Mouse (Mus musculus): ENCODE measurements at regions not wholly inside any gene's neighbourhood (a gene's known extent, or its start where the extent isn't known, plus 50 kb on each side); places are given as distances from the start of the nearest gene placed in this dataset.

GRCm38 (mm10) chr3:140059102-140059501, 853.6 kb downstream of the Stpg2 start:
- no peak for DNase-seq (ENCODE audit: low spot score in 2 of 2)

- no peak for DNase-seq (ENCODE audit: low spot score in 2 of 2)
Measured at GRCm38 (mm10) chr3:140059522-140060110, 854.1 kb downstream of the Stpg2 start.

- no peak for DNase-seq (ENCODE audit: low spot score in 2 of 2)
Measured at GRCm38 (mm10) chr3:140061769-140062381, 856.4 kb downstream of the Stpg2 start.

- no peak for DNase-seq (ENCODE audit: low spot score in 2 of 2)
Measured at GRCm38 (mm10) chr3:140062880-140063279, 857.4 kb downstream of the Stpg2 start.

- no peak for DNase-seq (ENCODE audit: low spot score in 2 of 2)
Measured at GRCm38 (mm10) chr3:140084333-140084732, 878.8 kb downstream of the Stpg2 start.

GRCm38 (mm10) chr3:140085385-140085784, 879.9 kb downstream of the Stpg2 start:
- DNase-seq (ENCODE audit: low spot score in 2 of 2): no peak

- DNase-seq (ENCODE audit: low spot score in 2 of 2): no peak
Measured at GRCm38 (mm10) chr3:140088019-140088418, 882.5 kb downstream of the Stpg2 start.

GRCm38 (mm10) chr3:140091900-140092299, 886.4 kb downstream of the Stpg2 start:
- no peak for DNase-seq (ENCODE audit: low spot score in 2 of 2)

- DNase-seq (ENCODE audit: low spot score in 2 of 2): no peak
Measured at GRCm38 (mm10) chr3:140096854-140097540, 891.5 kb downstream of the Stpg2 start.

GRCm38 (mm10) chr3:140109401-140109800, 903.9 kb downstream of the Stpg2 start:
- no peak for DNase-seq (ENCODE audit: low spot score in 2 of 2)

- no peak for DNase-seq (ENCODE audit: low spot score in 2 of 2)
Measured at GRCm38 (mm10) chr3:140111414-140112172, 906.1 kb downstream of the Stpg2 start.

- no peak for DNase-seq (ENCODE audit: low spot score in 2 of 2)
Measured at GRCm38 (mm10) chr3:140115116-140115515, 909.6 kb downstream of the Stpg2 start.

GRCm38 (mm10) chr3:140127310-140127709, 921.8 kb downstream of the Stpg2 start:
- no peak for DNase-seq (ENCODE audit: low spot score in 2 of 2)

- no peak for DNase-seq (ENCODE audit: low spot score in 2 of 2)
Measured at GRCm38 (mm10) chr3:140129065-140129778, 923.7 kb downstream of the Stpg2 start.

- no peak for DNase-seq (ENCODE audit: low spot score in 2 of 2)
Measured at GRCm38 (mm10) chr3:140143900-140144299, 938.4 kb downstream of the Stpg2 start.

GRCm38 (mm10) chr3:140147158-140147933, 941.9 kb downstream of the Stpg2 start:
- DNase-seq (ENCODE audit: low spot score in 2 of 2): no peak

- no peak for DNase-seq (ENCODE audit: low spot score in 2 of 2)
Measured at GRCm38 (mm10) chr3:140150530-140150951, 945.0 kb downstream of the Stpg2 start.

GRCm38 (mm10) chr3:140179471-140179870, 974.0 kb downstream of the Stpg2 start:
- no peak for DNase-seq (ENCODE audit: low spot score in 2 of 2)

- DNase-seq (ENCODE audit: low spot score in 2 of 2): no peak
Measured at GRCm38 (mm10) chr3:140182690-140183089, 977.2 kb downstream of the Stpg2 start.

- no peak for DNase-seq (ENCODE audit: low spot score in 2 of 2)
Measured at GRCm38 (mm10) chr3:140184899-140185525, 979.5 kb downstream of the Stpg2 start.
